Mouse (Mus musculus): ENCODE measurements around the gene Nup85.

DNA sequence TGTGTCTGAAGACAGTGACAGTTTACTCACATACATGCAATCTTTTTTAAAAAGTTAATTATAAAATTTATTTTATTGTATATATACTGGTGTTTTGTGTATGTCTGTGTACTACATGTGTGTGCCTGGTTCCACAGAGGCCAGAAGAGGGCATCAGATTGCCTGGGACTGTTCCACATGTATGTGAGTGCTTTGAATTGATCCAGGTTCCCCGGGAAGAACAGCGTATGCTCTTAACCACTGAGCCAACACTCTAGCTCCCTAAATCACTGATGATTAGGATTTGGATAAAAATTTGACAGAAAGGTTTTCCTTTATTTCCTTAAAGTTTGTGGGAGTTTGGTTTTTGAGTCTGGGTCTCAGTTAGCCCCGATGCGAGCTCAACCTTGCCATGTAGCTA lies 828 bp upstream of the Nup85 start:
- TF ChIP-seq POLR2A (IDR thresholded peaks at IDR 0.05; ENCODE audit: borderline replicate concordance, extremely low read depth, low read depth, low read length) (no peak), CTCF (IDR thresholded peaks at IDR 0.05; ENCODE audit: insufficient read depth, low read length) (no peak)
